Mouse (Mus musculus) myocyte (in vitro differentiated cells): ENCODE results near the gene Agtrap. TPM values are rescaled to one million over a fixed set of nuclear protein-coding genes. Genes with fewer than 3 reads are reported as not detected.

Experiments used
- H3K27me3 ChIP-seq: one replicate; pipeline ENCODE4 v1.6.1; 2011; ENCODE audit not compliant: control insufficient read depth, insufficient read depth, insufficient read length
- H3K36me3 ChIP-seq: one replicate; pipeline ENCODE4 v1.6.1; 2011; ENCODE audit not compliant: control insufficient read depth, insufficient read depth
- H3K4me2 ChIP-seq: one replicate; pipeline ENCODE4 v1.6.1; 2011; ENCODE audit warnings: low read depth, control low read depth
- H3K4me3 ChIP-seq: one replicate; pipeline ENCODE4 v1.5.1; 2011; ENCODE audit warnings: mild to moderate bottlenecking, control low read depth, moderate library complexity
- H3K79me2 ChIP-seq: one replicate; pipeline ENCODE4 v1.6.1; 2011; ENCODE audit not compliant: control insufficient read depth, insufficient read depth
- H3ac ChIP-seq: one replicate; pipeline ENCODE4 v1.6.1; 2011; ENCODE audit not compliant: control insufficient read depth, insufficient read length
- CEBPB ChIP-seq: IDR thresholded peaks from 2 replicates; pipeline ENCODE4 v1.6.1; 2011; ENCODE audit warnings: mild to moderate bottlenecking, moderate library complexity; ENCODE audit not compliant: poor library complexity, insufficient read depth, severe bottlenecking
- E2F4 ChIP-seq: IDR thresholded peaks from one replicate; pipeline ENCODE4 v1.6.1; 2011; ENCODE audit warnings: mild to moderate bottlenecking, control low read depth, moderate library complexity; ENCODE audit not compliant: insufficient read depth
- MAX ChIP-seq: IDR thresholded peaks from one replicate; pipeline ENCODE4 v1.6.1; 2011; ENCODE audit warnings: low read depth, mild to moderate bottlenecking, control low read depth
- MYOD1 ChIP-seq, 3 experiments: IDR thresholded peaks; one replicate each; pipeline ENCODE4 v1.6.1; 2011; ENCODE audit warnings: control low read depth in 2 of 3, low read depth in 2 of 3, mild to moderate bottlenecking in 2 of 3, moderate library complexity in 1 of 3; ENCODE audit not compliant: insufficient read length in 2 of 3, control insufficient read depth in 1 of 3
- MYOG ChIP-seq, 3 experiments: IDR thresholded peaks; one replicate each; pipeline ENCODE4 v1.6.1; 2011; ENCODE audit warnings: control low read depth in 2 of 3, low read depth in 2 of 3, mild to moderate bottlenecking in 2 of 3; ENCODE audit not compliant: insufficient read length in 2 of 3, control insufficient read depth in 1 of 3, insufficient read depth in 1 of 3
- POLR2A ChIP-seq: IDR thresholded peaks from one replicate; pipeline ENCODE4 v1.6.1; 2011; ENCODE audit warnings: low read depth, mild to moderate bottlenecking, control low read depth, moderate library complexity; ENCODE audit not compliant: insufficient read length
- POLR2AphosphoS2 ChIP-seq: IDR thresholded peaks from one replicate; pipeline ENCODE4 v1.6.1; 2011; ENCODE audit warnings: low read depth, control low read depth; ENCODE audit not compliant: insufficient read length
- REST ChIP-seq: IDR thresholded peaks from one replicate; pipeline ENCODE4 v1.6.1; 2011; ENCODE audit warnings: mild to moderate bottlenecking, control low read depth, moderate library complexity; ENCODE audit not compliant: insufficient read depth, insufficient read length
- SRF ChIP-seq: IDR thresholded peaks from one replicate; pipeline ENCODE4 v1.6.1; 2011; ENCODE audit warnings: low read depth; ENCODE audit not compliant: control insufficient read depth, insufficient read length
- TCF12 ChIP-seq: IDR thresholded peaks from one replicate; pipeline ENCODE4 v1.6.1; 2011; ENCODE audit warnings: mild to moderate bottlenecking, control low read depth; ENCODE audit not compliant: poor library complexity, insufficient read depth, severe bottlenecking
- TCF3 ChIP-seq: IDR thresholded peaks from one replicate; pipeline ENCODE4 v1.6.1; 2011; ENCODE audit warnings: low read depth, control low read depth; ENCODE audit not compliant: insufficient read length
- USF1 ChIP-seq: IDR thresholded peaks from one replicate; pipeline ENCODE4 v1.6.1; 2011; ENCODE audit warnings: low read depth, mild to moderate bottlenecking, control low read depth, moderate library complexity
- polyA plus RNA-seq: library from polyadenylated mRNA; unstranded; fragments of >200 nt; fragmentation: generic; extraction: Trizol; gene quantifications from one replicate; pipeline ENCODE4 v1.2.1, GENCODE M21; 2012; ENCODE audit warnings: missing spikeins

The Agtrap gene
- polyA plus RNA-seq, 1 experiment: 10.9 TPM

- TF ChIP-seq TCF12 (no peak), CEBPB (no peak), USF1 (no peak), TCF3 (no peak), MYOD1 (IDR thresholded peaks at IDR 0.05; ENCODE audit: control insufficient read depth in 1 of 3, insufficient read length in 2 of 3, low read depth in 2 of 3) (no peak), MYOG (IDR thresholded peaks at IDR 0.05; ENCODE audit: control insufficient read depth in 1 of 3, insufficient read depth in 1 of 3, insufficient read length in 2 of 3, low read depth in 2 of 3) (no peak), REST (no peak)
- Histone ChIP-seq H3K4me3 (no peak overlapping the region), H3K27me3 (no peaks in the 10 kb centered on the region), H3K79me2 (no peaks in the 10 kb centered on the region), H3ac (no peak overlapping the region), H3K36me3 (no peaks in the 10 kb centered on the region), H3K4me2 (no peak overlapping the region)
Observed at GRCm38 (mm10) chr4:148074521-148075189, 13.2 kb downstream of the Agtrap start.

GRCm38 (mm10) chr4:148071508-148071907, 16.3 kb downstream of the Agtrap start:
- no peak for TF ChIP-seq CEBPB
- peak in 2 of 3 experiments; percentile 14 to 57 for TF ChIP-seq MYOD1 (IDR thresholded peaks at IDR 0.05; ENCODE audit: control insufficient read depth in 1 of 3, insufficient read length in 2 of 3, low read depth in 2 of 3)
- TF ChIP-seq TCF12: no peak
- peak in 2 of 3 experiments; percentile 43 to 61 for TF ChIP-seq MYOG (IDR thresholded peaks at IDR 0.05; ENCODE audit: control insufficient read depth in 1 of 3, insufficient read depth in 1 of 3, insufficient read length in 2 of 3, low read depth in 2 of 3)
- Histone ChIP-seq H3ac (no peak overlapping the region), H3K4me3 (no peak overlapping the region), H3K36me3 (no peaks in the 10 kb centered on the region), H3K4me2 (no peak overlapping the region), H3K27me3 (no peaks in the 10 kb centered on the region), H3K79me2 (no peaks in the 10 kb centered on the region)

- no peaks in the 10 kb centered on the region for H3K27me3 ChIP-seq
- TF ChIP-seq POLR2A (no peak), CEBPB (no peak), REST (no peak), TCF12 (no peak), MYOG (IDR thresholded peaks at IDR 0.05; ENCODE audit: control insufficient read depth in 1 of 3, insufficient read depth in 1 of 3, insufficient read length in 2 of 3, low read depth in 2 of 3) (no peak), MYOD1 (IDR thresholded peaks at IDR 0.05; ENCODE audit: control insufficient read depth in 1 of 3, insufficient read length in 2 of 3, low read depth in 2 of 3) (no peak), SRF (no peak), TCF3 (no peak), MAX (no peak), E2F4 (no peak), POLR2AphosphoS2 (no peak), USF1 (no peak)
- no peaks in the 10 kb centered on the region for H3K36me3 ChIP-seq
- no peak overlapping the region for H3K4me3 ChIP-seq
- H3K79me2 ChIP-seq: no peaks in the 10 kb centered on the region
- no peak overlapping the region for H3K4me2 ChIP-seq
- no peak overlapping the region for H3ac ChIP-seq
Observed at GRCm38 (mm10) chr4:148069602-148070218, 18.1 kb downstream of the Agtrap start.

GRCm38 (mm10) chr4:148067346-148067745, 20.5 kb downstream of the Agtrap start:
- Histone ChIP-seq H3K27me3 (no peaks in the 10 kb centered on the region), H3ac (no peak overlapping the region), H3K4me3 (no peak overlapping the region), H3K4me2 (peak overlapping the region; percentile 72), H3K79me2 (no peaks in the 10 kb centered on the region), H3K36me3 (no peaks in the 10 kb centered on the region)
- TF ChIP-seq TCF12: no peak
- TF ChIP-seq REST: no peak
- TF ChIP-seq USF1: no peak
- no peak for TF ChIP-seq TCF3
- peak; percentile 60; the same call in 1 of the 2 replicates for TF ChIP-seq CEBPB
- TF ChIP-seq MYOD1 (IDR thresholded peaks at IDR 0.05; ENCODE audit: control insufficient read depth in 1 of 3, insufficient read length in 2 of 3, low read depth in 2 of 3): no peak

- Histone ChIP-seq H3K4me2 (peak overlapping the region; percentile 72), H3K79me2 (no peaks in the 10 kb centered on the region), H3ac (no peak overlapping the region), H3K36me3 (no peaks in the 10 kb centered on the region), H3K27me3 (no peaks in the 10 kb centered on the region), H3K4me3 (no peak overlapping the region)
- no peak for TF ChIP-seq TCF12
- no peak for TF ChIP-seq POLR2A
- TF ChIP-seq E2F4: no peak
- no peak for TF ChIP-seq SRF
- TF ChIP-seq USF1: no peak
- TF ChIP-seq MYOG (IDR thresholded peaks at IDR 0.05; ENCODE audit: control insufficient read depth in 1 of 3, insufficient read depth in 1 of 3, insufficient read length in 2 of 3, low read depth in 2 of 3): no peak
- no peak for TF ChIP-seq POLR2AphosphoS2
- no peak for TF ChIP-seq MYOD1 (IDR thresholded peaks at IDR 0.05; ENCODE audit: control insufficient read depth in 1 of 3, insufficient read length in 2 of 3, low read depth in 2 of 3)
- no peak for TF ChIP-seq REST
- TF ChIP-seq TCF3: no peak
- TF ChIP-seq CEBPB: no peak
- no peak for TF ChIP-seq MAX
Observed at GRCm38 (mm10) chr4:148066401-148066744, 21.5 kb downstream of the Agtrap start.
